Mouse (Mus musculus): ENCODE results near the gene Fbln5. TPM values are rescaled to one million over a fixed set of nuclear protein-coding genes. Genes with fewer than 3 reads are reported as not detected.

Gene Fbln5
- polyA plus RNA-seq, 1 experiment from 2014 or later: 10.7 TPM

- no peak overlapping the region for H3K9ac ChIP-seq (replicated peaks)
- H3K4me2 ChIP-seq (ENCODE audit: low read depth, low read length): no peak overlapping the region
- no peak overlapping the region for H3K4me3 ChIP-seq (ENCODE audit: low read depth, low read length)
- TF ChIP-seq CTCF (IDR thresholded peaks at IDR 0.05; ENCODE audit: low read depth): no peak
- no peak for TF ChIP-seq EP300 (IDR thresholded peaks at IDR 0.05; ENCODE audit: low read depth)
- no peaks in the 10 kb centered on the region for H3K36me3 ChIP-seq (replicated peaks; ENCODE audit: insufficient read depth, low read length)
- H3K4me1 ChIP-seq (ENCODE audit: insufficient read depth): peaks cover 9% of the 10 kb centered on the region; the same call in 1 of the 2 replicates
- WGBS (ENCODE audit: insufficient replicate concordance): 65% methylated on average over 6 of the region's 6 CpGs
- DNase-seq (no peak), ATAC-seq (no peak)
- no peak overlapping the region for H3K27ac ChIP-seq (ENCODE audit: low read depth)
- no peaks in the 10 kb centered on the region for H3K9me3 ChIP-seq (ENCODE audit: low read length)
- peaks cover 14% of the 10 kb centered on the region; the same call in 1 of the 2 replicates for H3K27me3 ChIP-seq (ENCODE audit: insufficient read depth, low read length)
Observed at GRCm38 (mm10) chr12:101815796-101816195, 3.1 kb downstream of the Fbln5 start.

- no peak for DNase-seq
- Histone ChIP-seq H3K27me3 (ENCODE audit: insufficient read depth, low read length) (peaks cover 12% of the 10 kb centered on the region; the same call in 1 of the 2 replicates), H3K27ac (ENCODE audit: low read depth) (no peak overlapping the region), H3K36me3 (replicated peaks; ENCODE audit: insufficient read depth, low read length) (no peaks in the 10 kb centered on the region), H3K9ac (replicated peaks) (no peak overlapping the region), H3K9me3 (ENCODE audit: low read length) (no peaks in the 10 kb centered on the region), H3K4me1 (ENCODE audit: insufficient read depth) (peaks cover 6% of the 10 kb centered on the region; the same call in 1 of the 2 replicates), H3K4me2 (ENCODE audit: low read depth, low read length) (no peak overlapping the region), H3K4me3 (ENCODE audit: low read depth, low read length) (no peak overlapping the region)
- no peak for TF ChIP-seq EP300 (IDR thresholded peaks at IDR 0.05; ENCODE audit: low read depth)
- no peak for TF ChIP-seq CTCF (IDR thresholded peaks at IDR 0.05; ENCODE audit: low read depth)
- no peak for ATAC-seq
- WGBS (ENCODE audit: insufficient replicate concordance): 85% methylated on average over 2 of the region's 2 CpGs
Observed at GRCm38 (mm10) chr12:101814423-101814822, 4.4 kb downstream of the Fbln5 start.

- H3K27me3 ChIP-seq (ENCODE audit: insufficient read depth, low read length): no peaks in the 10 kb centered on the region
- 51% methylated on average over 6 of the region's 6 CpGs for WGBS (ENCODE audit: insufficient replicate concordance)
- no peaks in the 10 kb centered on the region for H3K4me1 ChIP-seq (ENCODE audit: insufficient read depth)
- H3K4me3 ChIP-seq (ENCODE audit: low read depth, low read length): no peak overlapping the region
- H3K9me3 ChIP-seq (ENCODE audit: low read length): no peaks in the 10 kb centered on the region
- H3K9ac ChIP-seq (replicated peaks): no peak overlapping the region
- DNase-seq: no peak
- H3K4me2 ChIP-seq (ENCODE audit: low read depth, low read length): no peak overlapping the region
- H3K36me3 ChIP-seq (replicated peaks; ENCODE audit: insufficient read depth, low read length): no peaks in the 10 kb centered on the region
- peak; percentile 70 for TF ChIP-seq CTCF (IDR thresholded peaks at IDR 0.05; ENCODE audit: low read depth)
- no peak for TF ChIP-seq EP300 (IDR thresholded peaks at IDR 0.05; ENCODE audit: low read depth)
- no peak overlapping the region for H3K27ac ChIP-seq (ENCODE audit: low read depth)
- ATAC-seq: no peak
Observed at GRCm38 (mm10) chr12:101811181-101811580, 7.7 kb downstream of the Fbln5 start.

- Histone ChIP-seq H3K4me1 (ENCODE audit: insufficient read depth) (no peaks in the 10 kb centered on the region), H3K4me2 (ENCODE audit: low read depth, low read length) (no peak overlapping the region), H3K36me3 (replicated peaks; ENCODE audit: insufficient read depth, low read length) (no peaks in the 10 kb centered on the region), H3K27me3 (ENCODE audit: insufficient read depth, low read length) (no peaks in the 10 kb centered on the region), H3K4me3 (ENCODE audit: low read depth, low read length) (no peak overlapping the region), H3K9ac (replicated peaks) (no peak overlapping the region), H3K27ac (ENCODE audit: low read depth) (no peak overlapping the region), H3K9me3 (ENCODE audit: low read length) (no peaks in the 10 kb centered on the region)
- TF ChIP-seq EP300 (IDR thresholded peaks at IDR 0.05; ENCODE audit: low read depth): no peak
- no peak for TF ChIP-seq CTCF (IDR thresholded peaks at IDR 0.05; ENCODE audit: low read depth)
- 53% methylated on average over 2 of the region's 2 CpGs for WGBS (ENCODE audit: insufficient replicate concordance)
- ATAC-seq: no peak
- DNase-seq: no peak
Observed at GRCm38 (mm10) chr12:101810515-101810914, 8.3 kb downstream of the Fbln5 start.

- Histone ChIP-seq H3K27ac (ENCODE audit: low read depth) (no peak overlapping the region), H3K4me1 (ENCODE audit: insufficient read depth) (no peaks in the 10 kb centered on the region), H3K9me3 (ENCODE audit: low read length) (no peaks in the 10 kb centered on the region), H3K9ac (replicated peaks) (no peak overlapping the region), H3K27me3 (ENCODE audit: insufficient read depth, low read length) (no peaks in the 10 kb centered on the region), H3K4me2 (ENCODE audit: low read depth, low read length) (no peak overlapping the region), H3K4me3 (ENCODE audit: low read depth, low read length) (no peak overlapping the region), H3K36me3 (replicated peaks; ENCODE audit: insufficient read depth, low read length) (no peaks in the 10 kb centered on the region)
- DNase-seq: no peak
- 65% methylated on average over 2 of the region's 2 CpGs for WGBS (ENCODE audit: insufficient replicate concordance)
- TF ChIP-seq CTCF (IDR thresholded peaks at IDR 0.05; ENCODE audit: low read depth): no peak
- TF ChIP-seq EP300 (IDR thresholded peaks at IDR 0.05; ENCODE audit: low read depth): no peak
- no peak for ATAC-seq
Observed at GRCm38 (mm10) chr12:101807400-101807799, 11.5 kb downstream of the Fbln5 start.

- H3K4me3 ChIP-seq (ENCODE audit: low read depth, low read length): no peak overlapping the region
- no peak overlapping the region for H3K4me2 ChIP-seq (ENCODE audit: low read depth, low read length)
- WGBS (ENCODE audit: insufficient replicate concordance): 42% methylated on average over 3 of the region's 3 CpGs
- no peak overlapping the region for H3K9ac ChIP-seq (replicated peaks)
- H3K9me3 ChIP-seq (ENCODE audit: low read length): no peaks in the 10 kb centered on the region
- no peak overlapping the region for H3K27ac ChIP-seq (ENCODE audit: low read depth)
- TF ChIP-seq CTCF (IDR thresholded peaks at IDR 0.05; ENCODE audit: low read depth) (no peak), EP300 (IDR thresholded peaks at IDR 0.05; ENCODE audit: low read depth) (no peak)
- ATAC-seq (no peak), DNase-seq (no peak)
- H3K27me3 ChIP-seq (ENCODE audit: insufficient read depth, low read length): no peaks in the 10 kb centered on the region
- H3K4me1 ChIP-seq (ENCODE audit: insufficient read depth): no peaks in the 10 kb centered on the region
- H3K36me3 ChIP-seq (replicated peaks; ENCODE audit: insufficient read depth, low read length): no peaks in the 10 kb centered on the region
Observed at GRCm38 (mm10) chr12:101802445-101802844, 16.4 kb downstream of the Fbln5 start.

GRCm38 (mm10) chr12:101801744-101802143, 17.1 kb downstream of the Fbln5 start:
- Histone ChIP-seq H3K4me3 (ENCODE audit: low read depth, low read length) (no peak overlapping the region), H3K27ac (ENCODE audit: low read depth) (no peak overlapping the region), H3K36me3 (replicated peaks; ENCODE audit: insufficient read depth, low read length) (no peaks in the 10 kb centered on the region), H3K9me3 (ENCODE audit: low read length) (no peaks in the 10 kb centered on the region), H3K4me2 (ENCODE audit: low read depth, low read length) (no peak overlapping the region), H3K27me3 (ENCODE audit: insufficient read depth, low read length) (no peaks in the 10 kb centered on the region), H3K4me1 (ENCODE audit: insufficient read depth) (no peaks in the 10 kb centered on the region), H3K9ac (replicated peaks) (no peak overlapping the region)
- DNase-seq (no peak), ATAC-seq (no peak)
- TF ChIP-seq CTCF (IDR thresholded peaks at IDR 0.05; ENCODE audit: low read depth) (no peak), EP300 (IDR thresholded peaks at IDR 0.05; ENCODE audit: low read depth) (no peak)
- WGBS (ENCODE audit: insufficient replicate concordance): 63% methylated on average over 5 of the region's 5 CpGs

All from liver, postnatal 0 days (tissue).